Mouse (Mus musculus) kidney, adult 18-20 months (tissue): ENCODE results near the gene Tff3.

Experiments
- DNase-seq: peaks from one replicate; pipeline ENCODE4 v3.0.0; 2021

Gene Tff3

DNA sequence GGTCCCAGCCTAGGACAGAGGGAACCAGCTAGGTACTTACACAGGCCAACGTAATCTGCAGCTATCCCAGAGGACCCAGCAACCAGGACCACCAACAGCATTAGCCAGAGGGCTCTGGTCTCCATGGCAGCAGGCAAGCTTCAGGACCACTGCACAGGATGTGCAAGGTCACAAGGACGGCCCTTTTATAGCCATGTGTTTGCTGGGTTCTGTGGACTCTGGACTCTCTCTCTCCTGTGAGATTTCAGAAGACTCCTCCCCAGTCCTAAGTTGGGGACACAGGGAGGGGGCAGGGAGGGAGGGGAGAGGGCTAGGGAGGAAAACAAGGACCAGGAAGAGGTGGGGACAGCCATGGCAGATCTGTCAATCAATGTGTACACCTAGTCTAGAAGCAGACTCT lies at the start of gene Tff3:
Tff3 (minus strand) TSS at position 195 of the 400 bp plus-strand sequence.
- no peak for DNase-seq

DNA sequence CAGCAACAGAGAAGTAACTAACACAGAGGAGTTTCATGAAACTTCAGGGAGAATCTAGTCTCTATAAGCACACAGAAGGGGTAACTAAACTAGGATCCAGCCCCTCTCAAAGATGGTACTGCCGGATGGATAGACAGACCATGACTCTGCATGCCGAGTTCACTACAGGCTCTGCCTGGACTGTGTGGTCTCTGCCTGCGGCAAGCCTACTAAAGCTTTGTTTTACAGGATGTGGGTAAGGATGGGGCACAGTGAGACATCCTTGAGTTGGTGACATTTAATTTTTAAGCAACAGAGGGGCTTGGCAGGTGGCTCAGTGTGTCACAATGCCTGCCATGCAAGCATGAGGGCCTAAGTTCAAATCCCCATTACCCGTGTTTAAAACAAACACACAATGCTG lies 46.9 kb upstream of the Tff3 start:
- DNase-seq: no peak

GRCm38 (mm10) chr17:31169796-31170195 lies 40.4 kb upstream of the Tff3 start:
- no peak for DNase-seq

DNA sequence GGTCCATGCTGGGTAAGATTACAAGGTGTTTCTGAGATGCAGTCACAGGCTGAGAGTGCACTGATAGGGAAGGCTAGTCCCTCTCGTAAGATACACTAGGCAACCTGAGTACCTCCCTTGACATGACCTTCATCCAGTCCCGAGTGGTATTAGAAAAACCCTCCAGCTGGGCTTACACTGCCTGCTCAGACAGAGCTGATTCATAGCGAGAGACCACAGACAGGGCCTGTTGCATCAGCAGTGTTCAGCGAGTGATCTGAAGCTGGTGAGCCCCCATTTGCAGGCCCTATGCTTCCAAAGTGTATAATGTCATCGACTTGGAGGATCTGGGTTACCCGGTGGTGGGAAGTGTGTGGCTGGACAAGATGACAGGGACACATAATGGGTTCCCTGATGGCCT lies 35.7 kb upstream of the Tff3 start, which contains the start of gene Tff1:
Tff1 (minus strand) TSS at position 151 of the 400 bp plus-strand sequence.
- no peak for DNase-seq

DNA sequence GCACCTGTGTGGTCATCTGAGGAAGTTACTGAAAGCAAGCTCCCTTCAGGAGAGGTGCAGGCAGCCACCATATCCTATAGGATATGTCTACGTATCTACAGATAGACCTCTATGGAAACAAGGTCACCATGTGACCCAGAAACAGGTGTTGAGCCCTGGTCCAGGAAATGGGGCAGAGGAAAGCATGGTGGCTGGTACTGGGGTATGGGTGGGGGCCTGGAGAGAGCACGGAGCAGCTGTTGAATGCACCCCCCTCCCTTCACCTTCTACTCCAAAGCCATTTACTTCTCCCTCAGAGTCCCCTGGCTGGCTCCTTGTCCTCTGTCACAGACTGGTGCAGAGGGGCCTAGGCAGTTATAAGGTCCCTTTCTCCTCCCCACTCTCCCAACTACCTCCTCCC lies 34.4 kb upstream of the Tff3 start:
- DNase-seq: no peak

DNA sequence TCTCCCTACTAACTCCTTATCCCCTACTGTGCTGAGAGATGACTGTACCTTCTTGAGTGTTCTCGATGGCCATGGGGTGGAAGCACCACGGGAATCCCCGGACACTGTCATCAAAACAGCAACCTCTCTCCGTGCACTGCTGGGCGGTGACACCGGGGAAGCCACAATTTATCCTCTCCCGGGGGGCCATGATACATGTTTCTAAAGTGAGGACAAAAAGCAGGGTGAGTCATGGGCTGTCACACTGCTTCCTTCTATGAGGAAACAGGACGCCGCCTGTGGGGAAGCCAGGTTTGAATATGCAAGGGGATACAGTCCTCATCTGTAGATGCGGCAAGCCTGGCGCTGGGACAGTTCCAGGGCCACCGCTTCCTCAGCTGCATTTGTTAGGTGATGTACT lies 33.2 kb upstream of the Tff3 start:
- no peak for DNase-seq

DNA sequence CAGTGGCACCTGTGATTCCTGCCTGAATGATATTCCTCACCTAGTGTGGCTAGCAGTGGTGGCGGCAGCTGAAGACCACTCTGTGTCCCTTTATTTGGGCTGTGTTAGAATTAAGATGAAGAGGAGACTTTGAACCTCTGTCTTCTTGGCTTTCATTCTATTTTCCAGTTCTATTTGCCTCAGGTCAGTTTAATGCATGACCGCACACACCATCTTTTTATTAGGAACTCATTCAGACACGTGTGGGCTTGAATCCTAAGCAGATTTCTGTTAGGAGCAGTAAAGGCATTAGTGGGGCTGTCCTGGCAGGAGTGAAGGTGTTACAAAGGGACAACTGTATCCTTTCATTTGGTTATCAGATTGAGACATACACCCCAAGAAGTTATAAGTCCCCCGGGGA lies 30.8 kb upstream of the Tff3 start:
- DNase-seq: peak; percentile 17

DNA sequence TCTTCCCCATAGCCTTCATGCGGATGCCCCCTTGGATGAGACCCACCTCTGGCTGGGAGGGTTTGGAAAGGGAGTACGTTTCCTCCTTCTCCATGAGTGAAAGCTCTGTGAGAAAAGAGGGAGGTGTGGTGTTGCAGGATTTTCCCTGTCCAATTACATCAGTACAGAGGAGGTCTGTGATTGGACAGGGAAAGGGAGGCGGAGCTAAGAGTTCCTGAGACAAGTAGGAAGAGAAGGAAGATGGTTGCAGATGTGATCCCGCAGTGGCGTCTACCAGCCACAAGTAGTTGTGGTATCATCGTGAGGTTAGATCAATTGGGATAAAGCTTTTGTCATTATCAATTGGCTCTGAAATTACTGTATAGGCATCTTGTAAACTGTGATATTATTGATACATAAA lies 28.5 kb upstream of the Tff3 start:
- no peak for DNase-seq

- peak; percentile 12 for DNase-seq
Observed at GRCm38 (mm10) chr17:31153785-31154184, 24.3 kb upstream of the Tff3 start.

- no peak for DNase-seq
Observed at GRCm38 (mm10) chr17:31152966-31153499, 23.6 kb upstream of the Tff3 start.

DNA sequence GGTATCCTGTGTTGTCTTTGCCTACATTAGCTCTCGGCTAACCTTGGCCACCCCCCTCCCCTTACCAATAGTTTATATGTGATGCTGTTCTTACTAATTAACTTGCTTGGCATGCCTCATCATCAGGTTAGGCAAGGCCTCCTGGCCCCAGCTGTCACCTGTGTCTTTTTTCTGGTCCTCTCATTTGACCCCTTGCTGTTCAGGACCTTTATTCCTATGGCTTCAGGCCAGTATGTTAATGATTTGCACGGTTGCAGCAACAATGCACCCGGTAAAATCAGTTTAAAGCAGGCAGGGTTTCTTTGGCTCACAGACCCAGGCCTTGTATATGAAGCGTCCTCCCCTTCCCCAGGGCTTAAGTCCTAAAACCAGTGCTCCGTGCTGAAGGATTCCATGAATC lies 23.1 kb upstream of the Tff3 start:
- DNase-seq: peak; percentile 64

DNA sequence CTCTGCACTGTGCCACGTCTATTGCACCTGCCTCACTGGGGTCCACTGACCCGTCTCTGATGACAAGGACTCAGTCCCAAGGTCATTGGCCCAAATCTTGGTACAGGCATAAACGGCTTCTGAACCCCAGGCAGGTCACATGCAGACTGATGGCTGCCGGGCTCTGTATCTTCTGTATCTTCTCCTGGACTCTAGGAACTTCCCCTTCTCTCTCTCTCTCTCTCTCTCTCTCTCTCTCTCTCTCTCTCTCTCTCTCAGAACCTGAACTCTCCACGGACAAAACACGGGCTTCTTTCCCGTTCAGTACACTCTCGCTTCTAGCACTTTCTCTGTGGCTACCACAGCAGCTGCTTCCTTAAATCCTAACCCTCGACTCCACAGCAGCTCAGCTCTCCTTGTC lies 16.6 kb upstream of the Tff3 start:
- no peak for DNase-seq

DNA sequence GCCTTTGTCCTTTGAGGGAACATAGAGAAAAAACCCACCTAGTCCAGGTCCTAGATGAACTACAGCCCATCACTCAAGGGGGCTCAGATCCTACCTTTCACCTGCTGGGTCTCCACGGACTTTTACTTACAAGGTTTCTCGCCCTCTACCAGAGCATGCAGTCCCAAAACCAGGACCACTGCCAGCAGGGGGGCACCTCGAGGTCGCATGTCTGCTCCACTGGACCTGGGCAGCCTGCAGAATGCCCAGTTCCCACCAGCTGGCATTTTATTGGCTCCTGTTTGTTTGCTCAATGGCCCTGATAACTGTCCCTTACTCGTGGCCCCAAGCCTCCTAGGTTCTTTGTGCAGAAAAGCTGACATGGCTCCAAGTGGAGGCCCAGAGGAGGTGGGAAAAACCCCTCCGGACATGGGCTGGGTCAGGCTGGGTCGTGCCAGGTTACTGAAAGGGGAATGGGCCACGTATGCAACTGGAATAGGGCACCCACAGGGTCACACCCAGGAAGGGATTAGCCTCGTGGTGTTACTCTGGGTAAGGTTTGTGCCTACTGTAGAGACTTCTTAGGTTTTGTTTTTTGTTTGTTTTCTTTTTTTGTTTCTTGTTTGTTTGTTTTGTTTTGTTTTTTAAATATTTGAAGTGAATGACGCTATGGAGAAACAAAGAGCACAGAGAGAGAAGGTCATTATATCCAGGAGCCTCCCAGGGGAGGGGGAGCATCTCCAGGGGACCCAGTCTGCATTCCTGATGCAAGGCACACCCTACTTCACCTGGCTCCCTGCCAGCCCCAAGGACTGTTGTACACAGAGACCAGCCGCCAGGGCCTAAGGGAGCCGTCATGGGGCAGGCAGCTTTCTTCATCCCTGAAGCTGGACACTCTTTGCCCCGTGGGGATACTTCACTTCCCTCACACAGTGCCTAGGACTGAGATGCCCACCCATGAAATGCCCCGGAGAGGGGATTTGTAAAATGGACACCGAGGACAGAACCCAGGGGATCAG lies 14.9 kb upstream of the Tff3 start, which contains the start of gene Tff2:
Tff2 (minus strand) TSS at position 243 of the 998 bp plus-strand sequence.
- DNase-seq: no peak

GRCm38 (mm10) chr17:31142116-31142515 lies 12.7 kb upstream of the Tff3 start:
- no peak for DNase-seq

DNA sequence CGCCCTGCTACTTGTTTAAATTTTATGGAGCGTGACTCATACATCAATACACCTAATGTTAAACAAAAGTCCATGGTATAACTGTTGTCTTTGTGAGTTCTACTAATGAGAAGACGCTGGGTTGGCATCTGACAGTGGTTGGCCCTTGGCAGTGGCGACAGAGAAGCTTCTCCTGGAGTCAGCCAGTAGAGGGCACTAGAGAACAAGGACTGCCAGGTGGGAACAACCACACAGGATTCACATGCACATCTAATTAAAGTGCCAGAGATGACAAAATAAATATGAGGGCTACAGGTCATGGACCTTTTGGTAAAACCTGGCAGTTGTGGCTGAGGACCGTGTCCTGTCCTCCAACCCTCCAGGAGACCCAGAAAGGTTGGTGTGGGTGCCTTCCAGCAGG lies 9.0 kb upstream of the Tff3 start:
- peak; percentile 58 for DNase-seq

- no peak for DNase-seq
Observed at GRCm38 (mm10) chr17:31136821-31137220, 7.4 kb upstream of the Tff3 start.

DNA sequence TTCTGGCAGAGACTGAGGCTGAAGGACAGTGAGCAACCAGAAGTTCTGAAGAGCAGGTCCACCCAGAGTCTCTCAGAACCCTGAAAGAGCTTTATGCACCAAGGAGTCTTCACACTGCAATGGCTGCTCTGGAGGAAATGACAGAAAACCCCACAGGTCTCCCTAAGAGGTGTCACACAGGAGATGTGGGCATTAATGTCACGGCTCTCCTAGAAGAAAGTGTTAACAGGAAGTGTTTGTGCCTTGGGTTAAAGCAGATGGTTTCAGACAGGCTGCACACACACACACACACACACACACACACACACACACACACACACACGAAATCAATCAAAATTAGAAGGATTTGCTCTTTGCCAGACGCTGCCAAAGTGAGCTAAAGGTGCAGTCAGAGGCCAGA lies 6.8 kb upstream of the Tff3 start:
- no peak for DNase-seq

DNA sequence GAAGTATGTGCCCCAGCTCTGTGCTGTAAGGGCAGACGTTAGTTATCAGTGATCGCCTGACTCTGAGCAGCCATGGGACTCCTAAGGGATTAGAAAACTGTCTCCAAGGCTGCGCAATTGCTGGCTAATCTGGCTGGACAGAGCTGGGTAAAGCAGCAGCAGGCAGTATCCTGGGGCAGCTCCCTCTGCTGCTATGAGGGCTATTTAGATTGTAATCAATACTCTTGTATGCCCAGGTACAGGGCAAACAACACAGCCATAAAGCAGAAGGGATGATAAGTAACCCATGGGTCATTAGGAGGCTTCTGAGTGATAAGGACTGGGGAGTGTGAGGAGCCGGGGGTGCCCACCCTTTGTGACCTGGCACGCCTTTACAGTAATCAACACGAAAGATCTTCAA lies 5.5 kb upstream of the Tff3 start:
- DNase-seq: no peak

DNA sequence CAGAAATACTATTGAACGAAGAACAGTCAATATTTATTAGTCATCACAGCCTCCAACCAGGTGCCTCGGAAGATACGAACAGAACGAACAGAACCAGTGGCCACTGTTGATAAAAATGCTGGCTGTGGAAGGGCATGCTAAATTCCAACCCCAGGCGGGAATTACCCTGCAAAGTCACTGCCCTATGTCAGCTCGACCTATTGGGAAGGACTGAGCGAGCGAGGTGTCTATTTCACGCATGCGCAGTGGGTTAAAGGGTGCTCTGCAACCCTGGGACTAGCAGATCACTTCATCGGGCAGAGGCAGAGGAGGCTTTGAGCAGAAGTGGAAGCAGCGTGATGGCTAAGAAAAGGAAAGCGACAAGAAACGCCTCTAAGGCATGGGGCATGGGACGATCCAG lies 4.3 kb upstream of the Tff3 start:
- no peak for DNase-seq

GRCm38 (mm10) chr17:31131269-31131821 lies 1.9 kb upstream of the Tff3 start:
- no peak for DNase-seq

DNA sequence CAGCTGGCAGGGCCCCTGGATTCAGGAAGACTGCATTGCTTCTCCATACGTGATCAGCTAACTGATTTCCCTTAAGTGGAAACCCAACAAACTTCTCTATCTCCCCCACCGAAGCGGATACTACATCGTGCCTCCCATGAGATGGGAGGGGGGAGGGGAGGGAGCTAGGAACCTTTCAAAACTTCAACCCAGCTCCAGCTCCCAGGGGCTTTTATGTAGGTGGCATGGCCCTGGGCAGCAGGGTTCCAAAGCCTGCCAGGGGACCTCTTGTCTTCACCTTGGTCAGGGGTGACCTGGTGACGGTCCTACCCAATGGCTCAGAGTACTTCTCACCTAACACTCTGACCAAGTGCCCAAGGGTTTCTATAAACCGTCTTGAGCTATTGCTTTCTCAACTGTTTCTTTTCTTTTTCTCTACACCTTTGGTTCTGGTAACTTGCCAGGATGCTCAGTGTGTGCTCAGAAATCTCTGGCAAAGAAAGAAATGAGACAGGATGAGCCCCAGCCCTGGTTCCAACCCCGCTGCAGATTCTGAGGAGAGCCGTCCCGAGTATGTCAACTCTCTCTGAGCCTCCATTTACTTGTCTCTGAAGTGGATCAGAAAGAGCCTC lies 633 bp downstream of the Tff3 start:
- no peak for DNase-seq

GRCm38 (mm10) chr17:31125548-31126266 lies 3.7 kb downstream of the Tff3 start:
- DNase-seq: no peak

DNA sequence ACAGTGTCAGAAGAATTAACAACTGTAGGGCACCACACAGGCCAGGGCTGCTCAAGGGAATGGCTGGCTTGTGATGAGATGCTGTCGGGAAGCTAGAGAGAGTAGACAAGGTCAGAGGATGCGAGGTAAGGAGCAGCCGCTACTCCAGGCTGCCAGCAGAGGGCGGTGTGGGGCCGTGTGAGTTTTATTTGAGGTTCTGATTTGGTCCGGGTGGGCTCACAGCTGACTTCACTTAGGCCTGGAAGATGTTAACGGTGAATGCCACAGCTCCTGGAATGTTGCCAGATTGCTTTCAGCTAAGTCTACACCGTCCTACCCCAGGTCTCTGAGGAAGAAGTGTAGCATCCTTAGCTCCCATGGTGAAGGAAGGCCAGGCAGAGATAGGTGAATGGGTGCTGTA lies 7.5 kb downstream of the Tff3 start:
- peak; percentile 26 for DNase-seq
